Mouse (Mus musculus) cerebellum, adult 11-12 months (tissue): ENCODE measurements at regions not wholly inside any gene's neighbourhood (a gene's known extent, or its start where the extent isn't known, plus 50 kb on each side); places are given as distances from the start of the nearest gene placed in this dataset.
A peak's percentile ranks its signal among the peaks of the same experiment; 100 is the strongest.

Experiments
- DNase-seq: peaks from one replicate; pipeline ENCODE4 v3.0.0; 2022

DNA sequence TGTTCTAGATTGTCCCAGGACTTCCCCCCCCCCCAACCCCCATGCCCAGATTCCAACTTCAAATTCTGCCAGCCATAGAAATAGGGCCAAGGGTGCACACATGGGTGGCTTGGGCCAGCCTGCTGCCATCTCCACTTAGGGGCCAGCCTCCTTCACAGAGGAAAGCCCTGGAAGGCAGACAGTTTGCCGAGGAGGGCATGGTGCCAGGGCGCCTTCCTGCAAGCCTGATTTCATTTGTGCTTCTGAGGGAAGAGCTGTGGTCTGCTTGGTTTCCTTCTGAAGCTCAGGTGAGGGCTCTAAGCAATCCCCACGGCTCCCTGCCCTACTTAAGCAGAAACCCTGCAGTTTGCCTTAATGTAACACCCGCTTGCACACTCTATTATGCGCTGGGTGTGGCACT, 52.3 kb upstream of the Tcl1 start:
- DNase-seq = peak; percentile 72

DNA sequence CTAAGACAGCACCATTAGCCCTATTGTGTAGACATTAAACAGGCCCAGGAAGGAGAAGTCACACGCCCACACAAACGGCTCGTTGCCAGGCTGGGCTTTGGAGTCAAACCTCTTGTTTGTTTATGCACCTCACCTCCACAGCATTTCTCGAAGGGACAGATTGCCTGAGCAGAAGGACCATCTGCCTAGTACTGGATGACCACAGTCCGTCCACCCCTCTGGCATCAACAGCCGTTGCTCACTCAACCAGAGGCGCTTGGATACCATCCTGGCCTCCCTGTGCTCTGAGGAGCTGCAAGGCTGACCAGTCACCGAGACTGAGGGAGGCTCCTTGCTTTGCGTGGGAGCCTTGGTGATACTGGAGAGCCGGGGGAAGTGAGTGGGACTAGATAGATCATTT, 53.6 kb upstream of the Tunar start:
- DNase-seq = peak; percentile 76

DNA sequence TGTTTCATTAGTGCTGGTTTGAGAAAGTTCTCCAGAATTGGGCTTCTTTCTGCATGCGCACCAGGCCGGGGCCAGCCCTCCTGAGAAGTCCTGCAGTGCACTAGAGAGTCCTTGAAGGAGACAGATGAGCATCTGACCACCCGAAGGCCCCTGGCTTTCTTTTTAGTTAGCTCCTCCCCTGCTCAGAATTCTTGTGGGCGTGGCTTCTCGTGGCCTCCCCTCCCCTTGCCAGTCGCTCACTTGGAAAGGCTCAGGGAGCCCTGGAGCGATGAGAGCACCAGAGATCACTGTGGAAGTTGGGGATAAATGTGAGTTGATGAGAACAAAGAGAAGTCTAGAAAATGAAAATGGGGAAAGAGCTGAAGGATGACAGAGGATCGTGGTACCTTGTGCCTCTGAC, 52.6 kb upstream of the Tunar start:
- DNase-seq = no peak

DNA sequence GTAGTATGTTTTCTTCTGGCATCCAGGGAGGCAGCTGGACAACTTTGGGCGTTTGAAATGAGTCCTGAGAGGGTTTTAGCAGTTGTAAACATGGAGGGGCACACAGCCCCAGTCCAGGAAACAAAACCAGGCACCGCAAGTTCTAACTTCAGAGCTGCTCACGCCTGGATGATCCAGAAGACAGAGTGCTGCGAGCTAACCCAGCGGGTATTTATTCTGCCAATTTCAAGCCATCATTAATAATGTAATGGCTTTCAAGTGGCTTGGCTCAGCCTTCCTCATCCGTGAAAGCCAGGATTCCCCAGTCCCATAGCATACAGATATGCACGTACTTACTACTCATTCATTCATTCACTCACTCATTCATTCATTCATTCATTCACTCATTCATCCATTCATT, 51.6 kb upstream of the Tunar start:
- DNase-seq = no peak
